Mouse (Mus musculus) cerebellum, adult 2 months (tissue): ENCODE measurements around the gene Serpinb9b. TPM values are rescaled to one million over a fixed set of nuclear protein-coding genes. Genes with fewer than 3 reads are reported as not detected.

Experiments
- DNase-seq, 2 experiments: peaks; one replicate each; pipeline ENCODE4 v3.0.0; 2021
- H3K27ac ChIP-seq: fragments of 200-500 bp; 2 replicates; pipeline ENCODE4 v1.5.1; 2012; ENCODE audit warnings: low read length, control low read depth, inconsistent platforms; ENCODE audit not compliant: insufficient read depth
- H3K27me3 ChIP-seq: fragments of 200-500 bp; 2 replicates; pipeline ENCODE4 v1.6.1; 2012; ENCODE audit warnings: inconsistent platforms, mild to moderate bottlenecking, low read length, moderate library complexity; ENCODE audit not compliant: control insufficient read depth, insufficient read depth
- H3K4me1 ChIP-seq: fragments of 200-500 bp; 2 replicates; pipeline ENCODE4 v1.6.1; 2011; ENCODE audit warnings: low read length; ENCODE audit not compliant: control insufficient read depth, insufficient read depth
- H3K4me3 ChIP-seq: fragments of 200-500 bp; replicated peaks from 2 replicates; pipeline ENCODE3; 2011; ENCODE audit warnings: mild to moderate bottlenecking, low read depth, low read length, control low read depth; ENCODE audit not compliant: insufficient read depth
- CTCF ChIP-seq: fragments of 200-500 bp; IDR thresholded peaks from 2 replicates; pipeline ENCODE4 v1.5.1; 2011; ENCODE audit warnings: low read depth, mild to moderate bottlenecking, control low read depth, low read length, moderate library complexity, borderline replicate concordance; ENCODE audit not compliant: insufficient read depth
- POLR2A ChIP-seq: fragments of 200-500 bp; IDR thresholded peaks from 2 replicates; pipeline ENCODE4 v1.6.1; 2011; ENCODE audit warnings: low read length, control low read depth, borderline replicate concordance; ENCODE audit not compliant: insufficient read depth
- WGBS: fragments of 180-500 bp; shearing (Covaris S2); methylation state at CpG from one replicate; pipeline ENCODE4 v1.1.7; 2018; 5-methylcytosine and 5-hydroxymethylcytosine counted together
- polyA plus RNA-seq: library from polyadenylated mRNA; depleted of rRNA; stranded (reverse); fragments of >200 nt; gene quantifications from 2 replicates; pipeline ENCODE4 v1.2.3, GENCODE M21; 2012

Gene Serpinb9b
- polyA plus RNA-seq, 1 experiment = 0.03 TPM

GRCm38 (mm10) chr13:33048187-33048586, 21.0 kb downstream of the Serpinb9b start:
- Histone ChIP-seq H3K27me3 (no peaks in the 10 kb centered on the region), H3K4me3 (no peak overlapping the region), H3K27ac (no peak overlapping the region), H3K4me1 (no peaks in the 10 kb centered on the region)
- 72% methylated on average over 4 of the region's 4 CpGs for WGBS
- TF ChIP-seq POLR2A (no peak), CTCF (no peak)
- no peak for DNase-seq

- whole genome bisulfite sequencing = 69% methylated on average over 3 of the region's 3 CpGs
- no peaks in the 10 kb centered on the region for H3K27me3 ChIP-seq
- H3K4me3 ChIP-seq = no peak overlapping the region
- TF ChIP-seq POLR2A = no peak
- no peak for TF ChIP-seq CTCF
- DNase-seq = no peak
- H3K4me1 ChIP-seq = no peaks in the 10 kb centered on the region
- H3K27ac ChIP-seq = no peak overlapping the region
These were observed 24.5 kb downstream of the Serpinb9b start for GRCm38 (mm10) chr13:33051697-33052096.

GRCm38 (mm10) chr13:33063048-33063447, 35.8 kb downstream of the Serpinb9b start:
- 22% methylated on average over 1 of the region's 1 CpGs for WGBS
- Histone ChIP-seq H3K4me3 (no peak overlapping the region), H3K4me1 (no peaks in the 10 kb centered on the region; the same call in 1 of the 2 replicates), H3K27ac (no peak overlapping the region), H3K27me3 (no peaks in the 10 kb centered on the region)
- DNase-seq = no peak
- TF ChIP-seq POLR2A = no peak
- TF ChIP-seq CTCF = no peak

GRCm38 (mm10) chr13:33067387-33067977, 40.3 kb downstream of the Serpinb9b start:
- TF ChIP-seq CTCF = no peak
- TF ChIP-seq POLR2A = no peak
- no peaks in the 10 kb centered on the region for H3K27me3 ChIP-seq
- H3K27ac ChIP-seq = no peak overlapping the region
- no peak for DNase-seq
- H3K4me1 ChIP-seq = no peaks in the 10 kb centered on the region; the same call in 1 of the 2 replicates
- WGBS = 72% methylated on average over 1 of the region's 1 CpGs
- H3K4me3 ChIP-seq = no peak overlapping the region

GRCm38 (mm10) chr13:33068164-33068563, 40.9 kb downstream of the Serpinb9b start:
- H3K27me3 ChIP-seq = no peaks in the 10 kb centered on the region
- TF ChIP-seq CTCF (no peak), POLR2A (no peak)
- WGBS = 89% methylated on average over 3 of the region's 3 CpGs
- no peak for DNase-seq
- no peaks in the 10 kb centered on the region for H3K4me1 ChIP-seq
- no peak overlapping the region for H3K27ac ChIP-seq
- no peak overlapping the region for H3K4me3 ChIP-seq

GRCm38 (mm10) chr13:33071776-33072175, 44.6 kb downstream of the Serpinb9b start:
- 82% methylated on average over 5 of the region's 5 CpGs for WGBS
- Histone ChIP-seq H3K4me3 (no peak overlapping the region), H3K27me3 (no peaks in the 10 kb centered on the region), H3K4me1 (no peaks in the 10 kb centered on the region), H3K27ac (no peak overlapping the region)
- TF ChIP-seq CTCF (no peak), POLR2A (no peak)
- no peak for DNase-seq

- no peak overlapping the region for H3K4me3 ChIP-seq
- DNase-seq = no peak
- TF ChIP-seq CTCF (peak; percentile 37; the same call in 1 of the 2 replicates), POLR2A (no peak)
- H3K27me3 ChIP-seq = no peaks in the 10 kb centered on the region
- H3K27ac ChIP-seq = no peak overlapping the region
- H3K4me1 ChIP-seq = no peaks in the 10 kb centered on the region
These were observed 46.8 kb downstream of the Serpinb9b start for GRCm38 (mm10) chr13:33074029-33074428.

- no peak for TF ChIP-seq CTCF
- no peak for TF ChIP-seq POLR2A
- Histone ChIP-seq H3K4me3 (no peak overlapping the region), H3K27me3 (no peaks in the 10 kb centered on the region), H3K4me1 (peaks cover 3% of the 10 kb centered on the region; the same call in 1 of the 2 replicates), H3K27ac (no peak overlapping the region)
- WGBS = 44% methylated on average over 3 of the region's 3 CpGs
- DNase-seq = no peak
These were observed 49.0 kb downstream of the Serpinb9b start for GRCm38 (mm10) chr13:33076247-33076646.

- Histone ChIP-seq H3K27me3 (no peaks in the 10 kb centered on the region), H3K4me1 (peaks cover 3% of the 10 kb centered on the region; the same call in 1 of the 2 replicates), H3K4me3 (no peak overlapping the region), H3K27ac (no peak overlapping the region)
- 93% methylated on average over 10 of the region's 10 CpGs for WGBS
- no peak for DNase-seq
- TF ChIP-seq CTCF (no peak), POLR2A (no peak)
These were observed 49.9 kb downstream of the Serpinb9b start for GRCm38 (mm10) chr13:33077026-33077685.
